ENCODE assay signal across 24 mouse cellular contexts in genomic region chr9:43445491-43445890, GRCm38 (mm10).
A peak's percentile ranks its signal among the peaks of the same experiment; 100 is the strongest.
DNase-seq lines count a peak whose midpoint lies in the region; ATAC-seq and TF ChIP-seq lines count a peak whose summit lies in the region.
"Had no signal": no experiment of that assay in that cellular context is flagged by ENCODE, and none has a peak within 500 bp of the region (broad histone marks: within the 10 kb centered on the region; RNA-seq: fewer than 3 reads in every experiment).

No protein-coding gene starts in this region.

- no peak for TF ChIP-seq CTCF in forebrain, postnatal 0 days (IDR thresholded peaks at IDR 0.05; ENCODE audit: low read depth)

- H3K9ac ChIP-seq in forebrain, postnatal 0 days: no peak overlapping the region
- no peak overlapping the region for H3K9ac ChIP-seq in forebrain, embryonic 15.5 days (replicated peaks)
- H3K9ac ChIP-seq: embryonic facial prominence, embryonic 12.5 days; embryonic facial prominence, embryonic 15.5 days; heart, embryonic 12.5 days; heart, embryonic 15.5 days; hindbrain, embryonic 13.5 days; intestine, embryonic 15.5 days had no signal

- no peak for ATAC-seq in forebrain, postnatal 0 days
- no peak for ATAC-seq in forebrain, embryonic 15.5 days (replicated peaks)
- ATAC-seq in activated CD4-positive, CD25-positive, alpha-beta regulatory T cell, adult 4 months: no peak
- ATAC-seq: CD4-positive, CD25-positive, alpha-beta regulatory T cell, adult 4 months; forebrain, embryonic 14.5 days; hindbrain, embryonic 16.5 days; intestine, embryonic 15.5 days had no signal

- H3K4me3 ChIP-seq in forebrain, postnatal 0 days (ENCODE audit: low read depth, low read length): no peak overlapping the region
- no peak overlapping the region for H3K4me3 ChIP-seq in forebrain, embryonic 15.5 days
- H3K4me3 ChIP-seq: embryonic facial prominence, embryonic 12.5 days; embryonic facial prominence, embryonic 15.5 days; heart, embryonic 12.5 days; heart, embryonic 15.5 days; hindbrain, embryonic 10.5 days; hindbrain, embryonic 13.5 days; intestine, embryonic 15.5 days had no signal

- no peak overlapping the region for H3K4me2 ChIP-seq in forebrain, postnatal 0 days (ENCODE audit: low read depth)
- no peak overlapping the region for H3K4me2 ChIP-seq in forebrain, embryonic 15.5 days (replicated peaks)
- H3K4me2 ChIP-seq: embryonic facial prominence, embryonic 12.5 days; embryonic facial prominence, embryonic 15.5 days; heart, embryonic 12.5 days; heart, embryonic 15.5 days; hindbrain, embryonic 13.5 days; intestine, embryonic 15.5 days had no signal

- H3K9me3 ChIP-seq in forebrain, postnatal 0 days (ENCODE audit: low read length): no peaks in the 10 kb centered on the region
- H3K9me3 ChIP-seq in forebrain, embryonic 15.5 days: no peaks in the 10 kb centered on the region
- H3K9me3 ChIP-seq: embryonic facial prominence, embryonic 12.5 days; embryonic facial prominence, embryonic 15.5 days; heart, embryonic 12.5 days; heart, embryonic 15.5 days; hindbrain, embryonic 10.5 days; hindbrain, embryonic 13.5 days; intestine, embryonic 15.5 days had no signal

- no peaks in the 10 kb centered on the region for H3K4me1 ChIP-seq in forebrain, postnatal 0 days (ENCODE audit: insufficient read depth)
- peaks cover 7% of the 10 kb centered on the region; the same call in 1 of the 2 replicates for H3K4me1 ChIP-seq in forebrain, embryonic 15.5 days
- H3K4me1 ChIP-seq: embryonic facial prominence, embryonic 12.5 days; heart, embryonic 12.5 days; heart, embryonic 15.5 days; intestine, embryonic 15.5 days had no signal

- peak; percentile 14 for DNase-seq in forebrain, postnatal 0 days
- DNase-seq in left cerebral cortex, adult 18-20 months (ENCODE audit: low spot score in 2 of 2): peak; percentile 15 to 30
- DNase-seq in left cerebral cortex, postnatal 14 days (ENCODE audit: low spot score in 2 of 2): no peak
- peak; percentile 44 for DNase-seq in brain, adult 2 months (ENCODE audit: low read depth, low spot score)
- DNase-seq: adrenal gland, adult 8-10 months; adrenal gland, postnatal 25 days; cerebellum, adult 18-20 months; cerebellum, adult 9-11 months; gastrocnemius, postnatal 25 days; heart, adult 18-20 months; heart, postnatal 10 days; heart, postnatal 36 days had no signal

- H3K27me3 ChIP-seq in forebrain, postnatal 0 days (ENCODE audit: insufficient read depth, low read length): no peaks in the 10 kb centered on the region
- H3K27me3 ChIP-seq in forebrain, embryonic 15.5 days: no peaks in the 10 kb centered on the region
- H3K27me3 ChIP-seq: embryonic facial prominence, embryonic 12.5 days; embryonic facial prominence, embryonic 15.5 days; intestine, embryonic 15.5 days had no signal

- WGBS in forebrain, postnatal 0 days: 96% methylated on average over 1 of the region's 1 CpGs
- 100% methylated on average over 1 of the region's 1 CpGs for WGBS in forebrain, embryonic 15.5 days

- no peak overlapping the region for H3K27ac ChIP-seq in forebrain, postnatal 0 days (ENCODE audit: low read depth, low read length)
- no peak overlapping the region for H3K27ac ChIP-seq in forebrain, embryonic 15.5 days (replicated peaks)
- H3K27ac ChIP-seq: embryonic facial prominence, embryonic 12.5 days; embryonic facial prominence, embryonic 15.5 days; heart, embryonic 15.5 days; hindbrain, embryonic 10.5 days; hindbrain, embryonic 13.5 days; intestine, embryonic 15.5 days had no signal

- intact Hi-C loops in left cerebral cortex, postnatal 14 days (cut with DNase I): no loop called here

- H3K36me3 ChIP-seq in forebrain, postnatal 0 days (ENCODE audit: insufficient read depth): no peaks in the 10 kb centered on the region
- H3K36me3 ChIP-seq in forebrain, embryonic 15.5 days: no peaks in the 10 kb centered on the region
- H3K36me3 ChIP-seq: embryonic facial prominence, embryonic 12.5 days; embryonic facial prominence, embryonic 15.5 days; heart, embryonic 12.5 days; heart, embryonic 15.5 days; hindbrain, embryonic 10.5 days; hindbrain, embryonic 13.5 days; intestine, embryonic 15.5 days had no signal

Comparison
In these comparisons a context has a peak if more than half of its experiments do, and no peak if none do; other contexts are left out.
1. DNase-seq: peak in forebrain, postnatal 0 days (single experiment), left cerebral cortex, adult 18-20 months (2 of 2) and brain, adult 2 months (single experiment); none in left cerebral cortex, postnatal 14 days (0 of 2).